ENCODE assay signal across 17 mouse cellular contexts in genomic region chr9:71746405-71746804, GRCm38 (mm10). TPM values are rescaled to one million over a fixed set of nuclear protein-coding genes. Genes with fewer than 3 reads are reported as not detected.
DNase-seq lines count a peak whose midpoint lies in the region; ATAC-seq and TF ChIP-seq lines count a peak whose summit lies in the region.
"Had no signal": no experiment of that assay in that cellular context is flagged by ENCODE, and none has a peak within 500 bp of the region (broad histone marks: within the 10 kb centered on the region; RNA-seq: fewer than 3 reads in every experiment).

No protein-coding gene starts in this region.

- intact Hi-C loops in heart, adult 2 months (cut with DNase I): no loop called here

- no peaks in the 10 kb centered on the region for H3K79me2 ChIP-seq in heart, adult 2 months (replicated peaks; ENCODE audit: control insufficient read depth, insufficient read depth, low read length)

- H3K4me2 ChIP-seq in lung, postnatal 0 days (replicated peaks; ENCODE audit: low read depth, low read length): no peak overlapping the region
- H3K4me2 ChIP-seq in heart, postnatal 0 days (ENCODE audit: low read depth, low read length): 0 out of 2 replicates have a peak overlapping the region, but pooled peaks have one; percentile 2
- H3K4me2 ChIP-seq: liver, embryonic 12.5 days; midbrain, embryonic 13.5 days; stomach, embryonic 15.5 days had no signal

- H3K4me1 ChIP-seq in lung, postnatal 0 days (ENCODE audit: insufficient read depth, low read depth, low read length): no peaks in the 10 kb centered on the region; the same call in 1 of the 2 replicates
- peaks cover 7% of the 10 kb centered on the region for H3K4me1 ChIP-seq in heart, adult 2 months (ENCODE audit: control insufficient read depth, insufficient read depth, low read length)
- peaks cover 31% of the 10 kb centered on the region for H3K4me1 ChIP-seq in heart, postnatal 0 days (ENCODE audit: control insufficient read depth, insufficient read depth)

- H3K9ac ChIP-seq in lung, postnatal 0 days (replicated peaks; ENCODE audit: low read depth): no peak overlapping the region
- no peak overlapping the region for H3K9ac ChIP-seq in heart, adult 2 months (ENCODE audit: low read depth, low read length)
- H3K9ac ChIP-seq in heart, postnatal 0 days (replicated peaks; ENCODE audit: low read depth, low read length): no peak overlapping the region
- H3K9ac ChIP-seq: liver, embryonic 12.5 days; midbrain, embryonic 13.5 days; stomach, embryonic 15.5 days had no signal

- no peak overlapping the region for H3K4me3 ChIP-seq in lung, postnatal 0 days (ENCODE audit: low read depth, low read length)
- no peak overlapping the region for H3K4me3 ChIP-seq in heart, adult 2 months
- no peak overlapping the region for H3K4me3 ChIP-seq in heart, postnatal 0 days (ENCODE audit: low read depth, low read length)
- H3K4me3 ChIP-seq: liver, embryonic 12.5 days; midbrain, embryonic 13.5 days; stomach, embryonic 15.5 days had no signal

- no peaks in the 10 kb centered on the region for H3K27me3 ChIP-seq in lung, postnatal 0 days (replicated peaks; ENCODE audit: insufficient read depth, low read length)
- no peaks in the 10 kb centered on the region for H3K27me3 ChIP-seq in heart, adult 2 months (ENCODE audit: control insufficient read depth, insufficient read depth, low read length)
- H3K27me3 ChIP-seq in heart, postnatal 0 days (ENCODE audit: control insufficient read depth, insufficient read depth, low read length): no peaks in the 10 kb centered on the region
- H3K27me3 ChIP-seq: liver, embryonic 12.5 days; midbrain, embryonic 13.5 days; stomach, embryonic 15.5 days had no signal

- H3K36me3 ChIP-seq in lung, postnatal 0 days (ENCODE audit: insufficient read depth, low read length): no peaks in the 10 kb centered on the region
- H3K36me3 ChIP-seq in heart, adult 2 months (ENCODE audit: control insufficient read depth, insufficient read depth, low read length): no peaks in the 10 kb centered on the region
- no peaks in the 10 kb centered on the region for H3K36me3 ChIP-seq in heart, postnatal 0 days (replicated peaks; ENCODE audit: control insufficient read depth, insufficient read depth, low read length)
- H3K36me3 ChIP-seq: liver, embryonic 12.5 days; midbrain, embryonic 13.5 days; stomach, embryonic 15.5 days had no signal

- peak; percentile 52 for DNase-seq in lung, postnatal 10 days
- DNase-seq in lung, postnatal 0 days (ENCODE audit: low spot score): no peak
- peak; percentile 17 for DNase-seq in c-Kit-positive CD71-positive TER-119-negative erythroid progenitor cells, embryonic 14.5 days (ENCODE audit: low read depth)
- DNase-seq in heart, adult 2 months: peak; percentile 55 to 73
- peak; percentile 89 for DNase-seq in heart, postnatal 0 days (ENCODE audit: low spot score)
- no peak for DNase-seq in right cerebral cortex, adult 18-20 months
- DNase-seq in cerebellum, postnatal 14 days: no peak
- no peak for DNase-seq in cerebellum, adult 18-20 months
- DNase-seq: cerebellum, adult 2 months; kidney, postnatal 10 days; layer of hippocampus, adult 9-11 months; lung, postnatal 36 days; thymus, postnatal 14 days had no signal

- TF ChIP-seq POLR2A in heart, adult 2 months (IDR thresholded peaks at IDR 0.05; ENCODE audit: insufficient read depth, low read depth, low read length): no peak

- WGBS in lung, postnatal 0 days: 45% methylated on average over 4 of the region's 4 CpGs
- 20% methylated on average over 4 of the region's 4 CpGs for WGBS in heart, adult 2 months
- WGBS in heart, postnatal 0 days: 11% methylated on average over 4 of the region's 4 CpGs

- H3K27ac ChIP-seq in lung, postnatal 0 days (ENCODE audit: low read length): no peak overlapping the region
- H3K27ac ChIP-seq in heart, adult 2 months: peak overlapping the region; percentile 22
- peak overlapping the region; percentile 18 for H3K27ac ChIP-seq in heart, postnatal 0 days (ENCODE audit: low read depth)
- H3K27ac ChIP-seq: liver, embryonic 12.5 days; midbrain, embryonic 13.5 days; stomach, embryonic 15.5 days had no signal

- no peak for TF ChIP-seq CTCF in lung, postnatal 0 days (IDR thresholded peaks at IDR 0.05)
- no peak for TF ChIP-seq CTCF in heart, adult 2 months (IDR thresholded peaks at IDR 0.05)
- TF ChIP-seq CTCF in heart, postnatal 0 days (IDR thresholded peaks at IDR 0.05; ENCODE audit: low read depth): no peak

- ATAC-seq in lung, postnatal 0 days: no peak
- peak; percentile 86 for ATAC-seq in heart, postnatal 0 days (ENCODE audit: insufficient read depth, low read depth)
- ATAC-seq: CD4-positive, CD25-positive, alpha-beta regulatory T cell, adult 4 months; liver, embryonic 12.5 days; midbrain, embryonic 13.5 days had no signal

- no peaks in the 10 kb centered on the region for H3K9me3 ChIP-seq in lung, postnatal 0 days (ENCODE audit: low read length)
- H3K9me3 ChIP-seq in heart, postnatal 0 days (replicated peaks; ENCODE audit: control insufficient read depth, low read length): no peaks in the 10 kb centered on the region
- H3K9me3 ChIP-seq: midbrain, embryonic 13.5 days; stomach, embryonic 15.5 days had no signal

- TF ChIP-seq EP300 in lung, postnatal 0 days (IDR thresholded peaks at IDR 0.05): no peak
- no peak for TF ChIP-seq EP300 in heart, adult 2 months (IDR thresholded peaks at IDR 0.05; ENCODE audit: insufficient read depth, low read depth, low read length)
- peak; percentile 69; the same call in 1 of the 2 replicates for TF ChIP-seq EP300 in heart, postnatal 0 days (IDR thresholded peaks at IDR 0.05; ENCODE audit: low read depth)

RNA-seq across cellular contexts. Expression of gene Cgnl1, which starts 25.0 kb away (rescaled TPM):
- 26.1 and 28.5 TPM in 2 replicates for polyA plus RNA-seq in lung, postnatal 0 days (2015; fragmentation: Nextera tagmentation; extraction: Ambion mirVana)
- total RNA-seq in heart, adult 2 months (2021): 10 to 100 TPM; 28.1 to 31.0 TPM
- polyA plus RNA-seq in heart, adult 2 months (2012; rRNA removed): 10.5 and 16.2 TPM in 2 replicates
- total RNA-seq in heart, postnatal 0 days (2014; rRNA removed; ENCODE audit: low replicate concordance): 20.0 and 29.3 TPM in 2 replicates
- 20.1 and 20.6 TPM in 2 replicates for polyA plus RNA-seq in heart, postnatal 0 days (2015; fragmentation: Nextera tagmentation; extraction: Ambion mirVana)
- polyA plus RNA-seq: CD4-positive, CD25-positive, alpha-beta regulatory T cell, adult 4 months had no signal

Comparison
In these comparisons a context has a peak if more than half of its experiments do, and no peak if none do; other contexts are left out.
1. DNase-seq: peak in lung, postnatal 10 days (single experiment), c-Kit-positive CD71-positive TER-119-negative erythroid progenitor cells, embryonic 14.5 days (single experiment), heart, adult 2 months (2 of 2) and heart, postnatal 0 days (single experiment); none in lung, postnatal 0 days (single experiment), right cerebral cortex, adult 18-20 months (single experiment), cerebellum, postnatal 14 days (0 of 2) and cerebellum, adult 18-20 months (0 of 2).